Mouse (Mus musculus): ENCODE results near the gene Srrm4.

Srrm4 gene

DNA sequence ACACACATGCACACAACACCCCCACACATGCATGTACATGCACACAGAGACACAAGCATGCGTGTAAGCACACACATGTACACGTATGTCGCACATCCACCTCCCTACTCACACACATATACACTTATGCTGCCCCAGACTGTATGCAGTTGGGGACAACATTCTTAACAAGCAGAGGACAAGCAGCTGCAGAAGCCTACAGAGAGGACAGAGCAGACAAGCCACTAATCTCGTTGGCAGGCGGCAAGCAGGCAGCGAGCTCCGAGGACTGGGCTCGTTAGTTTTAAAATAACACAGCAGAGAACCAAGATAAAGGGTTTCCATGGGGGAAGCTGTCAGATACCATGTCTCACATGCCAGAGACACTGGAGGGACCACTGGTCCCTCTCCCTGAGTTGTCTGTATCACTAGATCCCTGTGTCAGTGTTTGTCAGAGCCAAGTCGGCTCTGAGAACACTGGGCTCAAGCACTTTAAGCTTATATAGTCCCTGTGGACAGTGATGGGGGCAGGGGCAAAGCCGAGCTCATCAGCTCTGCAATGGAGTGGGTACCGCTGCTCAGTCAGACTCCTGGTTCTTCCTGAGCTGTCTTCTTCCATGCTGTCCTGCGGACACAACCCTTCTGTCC, 99.7 kb downstream of the Srrm4 start:
- DNase-seq (ENCODE audit: low read depth, low spot score): no peak

DNA sequence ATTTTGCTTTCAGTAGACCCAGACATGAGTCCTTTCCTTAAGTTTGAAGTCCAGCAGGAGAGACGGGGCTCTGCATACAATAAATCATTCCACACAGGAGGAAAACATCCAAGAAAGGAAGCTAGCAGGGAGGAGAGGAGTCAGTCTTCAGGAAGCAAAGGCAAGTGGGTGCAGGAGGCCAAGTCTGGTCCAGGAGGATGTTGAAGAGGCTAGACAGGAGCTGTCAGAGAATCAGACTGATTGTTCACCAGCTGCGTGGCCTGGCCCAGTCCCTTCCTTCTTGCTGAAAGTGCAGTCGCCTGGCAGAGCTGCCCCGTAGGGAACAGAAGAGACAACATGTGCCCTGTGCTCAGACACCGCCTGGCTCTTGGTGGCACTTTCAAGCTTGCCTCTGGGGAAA, 100.8 kb downstream of the Srrm4 start:
- DNase-seq (ENCODE audit: low read depth, low spot score): no peak

DNA sequence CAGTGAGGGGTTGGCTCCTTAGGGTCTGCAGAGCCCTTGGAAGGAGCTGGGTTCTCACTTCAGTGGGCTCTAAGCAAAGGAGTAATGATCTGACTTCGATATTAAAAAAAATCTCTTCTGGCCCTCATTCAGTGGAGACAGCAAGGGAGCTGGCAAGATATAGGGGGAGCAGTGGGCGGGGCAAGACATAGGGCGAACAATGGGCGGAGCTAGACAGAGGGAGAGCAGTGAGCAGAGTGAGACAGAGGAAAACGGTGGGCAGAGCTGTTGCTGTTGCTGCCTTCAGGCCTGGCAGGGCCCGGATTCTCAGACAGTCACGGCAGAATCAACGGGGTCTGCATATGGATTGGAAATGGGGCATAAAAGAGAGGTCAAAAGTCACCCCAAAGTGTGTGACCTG, 102.0 kb downstream of the Srrm4 start:
- no peak for DNase-seq (ENCODE audit: low read depth, low spot score)

DNA sequence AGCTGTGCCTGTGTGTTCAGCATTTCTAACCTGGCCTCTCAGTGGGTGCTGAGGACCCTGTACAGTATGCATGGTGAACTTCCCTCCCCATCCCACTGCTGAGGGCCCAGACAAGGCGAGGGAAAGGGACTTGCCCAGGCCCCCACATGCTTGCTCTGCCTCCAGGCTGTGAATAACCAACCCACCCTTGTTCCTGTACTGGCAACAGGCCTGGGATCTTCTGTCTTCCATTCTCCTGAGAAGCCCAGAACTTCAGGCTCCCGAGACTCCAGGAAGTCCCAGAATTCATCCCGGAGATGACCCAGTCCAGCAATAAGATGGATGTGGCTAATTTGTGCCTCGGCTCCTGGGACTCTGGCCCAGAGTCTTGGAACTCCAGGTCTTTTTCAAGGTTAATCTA, 105.5 kb downstream of the Srrm4 start:
- no peak for DNase-seq (ENCODE audit: low read depth, low spot score)

DNA sequence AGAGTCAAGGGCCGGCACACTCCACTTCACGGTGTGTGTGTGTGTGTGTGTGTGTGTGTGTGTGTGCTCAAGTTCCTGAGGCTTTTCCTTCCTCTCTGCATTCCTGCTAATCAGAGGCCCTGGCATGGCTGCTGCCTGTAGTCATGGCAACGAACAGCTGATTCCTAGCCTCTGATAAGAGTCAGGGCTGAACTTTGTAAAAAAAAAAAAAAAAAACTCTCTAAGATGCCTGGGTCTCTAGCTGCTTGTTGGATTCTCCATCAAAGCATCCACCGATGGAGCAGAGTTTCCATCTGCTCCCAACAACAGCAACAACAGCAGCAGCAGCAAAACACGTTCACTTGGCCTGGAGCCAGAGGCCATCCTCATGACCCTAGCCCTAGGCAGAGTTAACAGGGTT, 106.5 kb downstream of the Srrm4 start:
- DNase-seq (ENCODE audit: low read depth, low spot score): no peak

DNA sequence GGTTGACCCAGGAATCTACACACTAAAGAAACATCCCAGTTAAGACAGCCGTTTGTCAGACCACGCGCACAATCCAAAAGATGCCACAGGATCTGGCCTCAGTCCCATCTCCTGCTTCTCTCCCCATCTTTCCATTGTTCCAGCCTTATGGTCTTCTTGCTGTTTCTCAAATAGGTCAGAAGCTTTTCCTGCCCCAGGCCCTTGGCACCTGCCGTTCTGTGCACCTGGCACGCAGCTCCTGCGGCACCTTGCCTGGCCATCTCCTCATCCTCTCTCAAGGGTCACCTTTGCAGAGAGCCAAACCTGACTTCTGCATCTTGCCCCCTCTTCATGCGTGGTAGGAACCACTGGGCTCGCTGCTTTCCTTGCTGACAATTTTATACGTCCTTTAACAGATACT, 107.4 kb downstream of the Srrm4 start:
- no peak for DNase-seq (ENCODE audit: low read depth, low spot score)

DNA sequence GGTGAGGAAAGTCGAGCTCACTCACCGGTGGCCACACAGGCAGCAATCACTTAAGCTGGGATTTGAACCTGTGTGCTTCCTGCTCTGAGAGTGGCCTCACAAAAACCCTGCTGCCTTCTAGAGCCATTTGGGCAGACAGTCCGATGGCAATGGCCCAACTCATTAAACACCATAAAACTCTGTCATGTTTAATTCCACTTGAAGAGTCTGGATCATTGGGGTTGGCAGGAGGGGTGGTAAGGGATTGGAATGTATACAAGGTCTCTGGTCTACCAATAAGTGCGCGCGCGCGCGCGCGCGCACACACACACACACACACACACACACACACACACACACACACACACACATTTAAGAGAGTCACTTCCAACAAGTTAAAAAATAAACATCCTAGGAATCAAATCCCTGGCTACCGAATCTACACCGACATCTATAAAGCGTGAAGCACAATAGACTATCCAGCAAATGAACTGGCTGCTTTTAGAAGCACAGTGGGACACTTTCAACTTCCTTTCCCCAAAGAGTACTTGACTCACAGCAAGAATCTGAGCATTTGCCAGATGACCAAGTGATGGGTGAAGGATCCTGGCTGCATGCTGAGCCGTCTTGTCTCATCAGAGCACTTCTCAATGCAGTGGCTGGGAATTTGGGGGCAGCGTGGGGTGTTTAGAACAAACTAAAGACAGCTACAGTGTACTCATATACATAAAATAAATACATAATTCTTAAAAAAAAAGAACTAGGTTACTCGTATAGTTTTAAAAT, 112.8 kb downstream of the Srrm4 start:
- DNase-seq (ENCODE audit: low read depth, low spot score): no peak

DNA sequence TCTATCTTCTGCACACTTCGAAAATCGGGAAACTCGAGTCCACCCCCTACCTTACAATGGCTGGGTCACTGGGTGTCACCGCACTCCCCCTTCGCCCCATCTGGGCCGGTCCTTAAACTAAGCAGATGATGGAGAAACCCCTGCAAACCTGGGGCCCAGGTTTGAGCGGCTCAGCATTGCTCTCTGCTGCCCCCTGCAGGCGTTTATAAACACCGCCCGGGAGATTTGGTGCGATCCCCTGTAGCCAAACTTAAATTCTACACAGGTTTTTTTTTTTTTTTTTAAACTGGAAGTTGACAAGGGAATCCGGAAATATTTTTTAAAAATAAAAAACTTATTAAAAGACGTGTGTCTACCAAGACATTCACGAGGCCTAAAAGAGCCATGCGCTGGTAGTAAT, 115.6 kb downstream of the Srrm4 start:
- peak; percentile 9 for DNase-seq (ENCODE audit: low read depth, low spot score)

DNA sequence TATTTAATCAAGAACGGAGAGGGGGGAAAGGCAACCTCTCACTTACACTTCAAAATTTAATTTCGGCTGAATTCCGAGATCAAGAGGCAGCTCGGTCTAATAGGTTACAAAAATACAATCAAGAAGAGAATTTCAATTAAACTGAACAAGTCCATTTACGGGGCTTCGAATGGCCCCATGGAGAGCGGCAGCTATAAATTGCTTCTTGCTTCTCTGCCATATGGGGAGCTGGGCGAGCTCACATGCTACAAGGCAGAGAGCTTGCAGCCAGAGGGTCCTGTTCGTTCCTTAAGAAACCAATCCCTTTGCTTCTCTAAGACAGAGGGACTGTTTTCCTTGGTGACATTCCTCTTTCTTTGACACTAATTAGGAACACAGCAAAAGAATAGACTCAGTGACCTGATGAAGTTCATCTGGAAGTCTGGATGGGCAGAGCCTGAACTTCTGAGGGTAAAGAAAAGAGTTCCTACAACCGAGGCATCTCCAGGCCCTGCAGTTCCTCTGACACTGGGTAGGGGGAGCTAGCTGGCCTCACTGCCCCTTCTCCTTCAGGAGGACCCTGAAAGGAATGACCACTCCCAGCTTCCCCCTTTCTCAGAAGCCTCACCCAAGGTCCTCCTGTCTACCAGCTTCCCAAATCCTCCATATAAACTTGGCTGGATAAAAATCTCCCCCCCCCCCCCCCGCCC, 130.1 kb downstream of the Srrm4 start:
- no peak for DNase-seq (ENCODE audit: low read depth, low spot score)

- DNase-seq (ENCODE audit: low read depth, low spot score): no peak
Measured at GRCm38 (mm10) chr5:116459970-116460369, 131.6 kb downstream of the Srrm4 start.

- DNase-seq (ENCODE audit: low read depth, low spot score): no peak
Measured at GRCm38 (mm10) chr5:116457791-116458190, 133.8 kb downstream of the Srrm4 start.

GRCm38 (mm10) chr5:116456796-116457515, 134.7 kb downstream of the Srrm4 start:
- DNase-seq (ENCODE audit: low read depth, low spot score): no peak

GRCm38 (mm10) chr5:116453401-116453851, 138.2 kb downstream of the Srrm4 start:
- no peak for DNase-seq (ENCODE audit: low read depth, low spot score)

DNA sequence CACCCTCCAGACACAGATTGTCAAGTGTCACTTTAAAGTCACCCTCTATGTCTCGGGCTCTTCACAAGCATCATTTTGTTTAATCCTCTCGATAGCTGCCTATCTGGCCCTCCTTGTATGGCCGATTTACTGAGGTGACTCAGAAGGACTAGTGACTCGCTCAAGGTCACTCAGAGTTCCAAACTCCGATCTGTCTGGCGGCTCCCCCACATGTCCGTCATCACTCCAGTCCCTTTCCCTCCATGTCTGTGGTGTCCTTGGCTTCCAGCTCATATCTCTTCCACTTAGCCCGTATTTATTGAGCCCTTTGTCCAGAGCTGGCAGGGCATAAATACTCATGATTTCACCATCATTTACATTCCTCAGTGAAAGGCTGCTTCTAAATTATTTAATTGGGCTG, 140.7 kb downstream of the Srrm4 start:
- DNase-seq (ENCODE audit: low read depth, low spot score): no peak

- DNase-seq (ENCODE audit: low read depth, low spot score): no peak
Measured at GRCm38 (mm10) chr5:116449522-116450225, 141.9 kb downstream of the Srrm4 start.

DNA sequence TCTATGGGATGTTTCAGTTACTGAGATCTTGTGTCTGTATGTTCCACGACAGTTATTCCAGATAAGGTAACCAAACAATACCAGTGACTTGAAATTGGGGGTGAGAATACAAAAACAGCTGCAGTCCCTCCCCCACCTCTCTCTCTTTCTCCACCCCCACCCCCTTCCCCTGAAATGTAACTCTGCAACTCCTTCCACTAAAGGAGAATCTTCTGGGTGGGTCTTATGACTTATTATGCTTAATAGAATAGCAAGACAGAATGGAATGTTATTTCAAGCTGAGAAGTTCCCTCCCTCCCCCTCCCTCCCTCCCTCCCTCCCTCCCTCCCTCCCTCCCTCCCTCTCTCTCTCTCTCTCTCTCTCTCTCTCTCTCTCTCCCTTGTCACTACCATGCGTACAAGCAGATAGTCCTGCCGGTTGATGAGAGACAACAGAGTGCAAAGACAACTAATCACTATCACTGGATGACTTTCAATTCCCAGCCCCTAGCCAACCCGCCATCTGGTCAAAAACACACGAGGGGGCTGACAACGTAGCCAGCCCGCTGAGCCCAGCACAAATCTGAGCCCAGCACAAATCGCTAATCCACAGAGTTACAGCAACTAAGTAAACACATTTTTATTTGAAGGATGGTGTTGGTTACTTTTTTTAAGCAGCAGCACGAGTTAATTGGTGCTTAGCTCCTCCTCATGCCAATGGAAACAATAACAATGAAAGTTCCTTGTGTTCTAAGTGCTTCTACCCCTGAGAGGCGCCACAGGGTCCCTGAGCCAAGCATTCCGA, 143.0 kb downstream of the Srrm4 start:
- DNase-seq (ENCODE audit: low read depth, low spot score): no peak

DNA sequence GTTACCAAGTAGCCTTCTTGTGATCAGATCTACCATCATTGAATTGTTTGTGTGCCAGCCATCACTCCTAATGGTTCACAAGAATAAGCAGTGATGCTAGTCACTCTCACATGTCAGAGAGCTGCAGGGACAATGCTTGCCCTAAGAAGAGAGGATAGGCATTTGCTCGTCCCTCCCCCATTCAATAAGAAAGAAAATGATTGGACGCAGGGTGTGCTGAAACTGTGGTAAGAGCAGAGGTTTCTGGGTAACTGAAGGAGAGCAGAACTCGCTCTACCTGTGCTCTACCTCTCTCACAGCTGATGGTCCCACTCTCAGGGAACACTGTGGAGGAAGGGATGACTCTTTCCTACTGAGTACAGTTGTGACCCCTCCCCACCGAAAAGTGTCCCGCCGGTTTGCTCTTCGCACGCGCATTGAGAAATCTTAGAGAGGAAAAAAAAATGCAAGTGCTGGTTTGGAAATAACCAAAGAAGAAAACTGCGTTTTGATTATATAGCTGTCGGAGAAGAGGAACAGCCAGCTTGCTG, 143.7 kb downstream of the Srrm4 start:
- no peak for DNase-seq (ENCODE audit: low read depth, low spot score)

- DNase-seq (ENCODE audit: low read depth, low spot score): no peak
Measured at GRCm38 (mm10) chr5:116446552-116446951, 145.1 kb downstream of the Srrm4 start.

GRCm38 (mm10) chr5:116445634-116446367, 145.8 kb downstream of the Srrm4 start:
- DNase-seq (ENCODE audit: low read depth, low spot score): no peak

GRCm38 (mm10) chr5:116444517-116444916, 147.1 kb downstream of the Srrm4 start:
- DNase-seq (ENCODE audit: low read depth, low spot score): no peak
